Mouse (Mus musculus) ES-Bruce4 (cell line): ENCODE results near the gene Ptges3. TPM values are rescaled to one million over a fixed set of nuclear protein-coding genes. Genes with fewer than 3 reads are reported as not detected.

Source experiments
- H3K27ac ChIP-seq: 2 replicates; pipeline ENCODE4 v1.5.1; 2012; ENCODE audit warnings: low read length, inconsistent platforms; ENCODE audit not compliant: insufficient read depth
- H3K27me3 ChIP-seq: 2 replicates; pipeline ENCODE4 v1.6.1; 2012; ENCODE audit warnings: mild to moderate bottlenecking, low read length, inconsistent platforms; ENCODE audit not compliant: control insufficient read depth, poor library complexity, insufficient read depth, severe bottlenecking
- H3K36me3 ChIP-seq: 2 replicates; pipeline ENCODE4 v1.6.1; 2012; ENCODE audit warnings: inconsistent platforms, mild to moderate bottlenecking, low read length, moderate library complexity; ENCODE audit not compliant: control insufficient read depth, poor library complexity, insufficient read depth, severe bottlenecking
- H3K4me1 ChIP-seq: one replicate; pipeline ENCODE4 v1.8.1; 2011; ENCODE audit warnings: low read length; ENCODE audit not compliant: control insufficient read depth, insufficient read depth
- H3K4me3 ChIP-seq: 2 replicates; pipeline ENCODE4 v1.5.1; 2011; ENCODE audit warnings: low read depth, mild to moderate bottlenecking, low read length
- H3K9ac ChIP-seq: 2 replicates; pipeline ENCODE4 v1.6.1; 2012; ENCODE audit warnings: low read depth, mild to moderate bottlenecking, inconsistent platforms; ENCODE audit not compliant: poor library complexity, severe bottlenecking
- H3K9me3 ChIP-seq: replicated peaks from 2 replicates; pipeline ENCODE4 v1.6.1; 2012; ENCODE audit warnings: mild to moderate bottlenecking, low read length, inconsistent platforms; ENCODE audit not compliant: control insufficient read depth, poor library complexity, insufficient read depth, severe bottlenecking
- CTCF ChIP-seq: IDR thresholded peaks from one replicate; pipeline ENCODE4 v1.8.1; 2011; ENCODE audit warnings: low read depth, low read length
- EP300 ChIP-seq: IDR thresholded peaks from 2 replicates; pipeline ENCODE4 v1.6.1; 2011; ENCODE audit warnings: low read depth, low read length; ENCODE audit not compliant: insufficient read depth
- POLR2A ChIP-seq: IDR thresholded peaks from one replicate; pipeline ENCODE4 v1.8.1; 2011; ENCODE audit warnings: low read length; ENCODE audit not compliant: insufficient read depth
- polyA plus RNA-seq: library from polyadenylated mRNA; stranded (reverse); fragments of >200 nt; gene quantifications from 2 replicates; pipeline ENCODE4 v1.2.4, GENCODE M21; 2011; ENCODE audit warnings: low read depth; ENCODE audit not compliant: missing spikeins, insufficient read depth, insufficient read length

The Ptges3 gene
- polyA plus RNA-seq, 1 experiment = 788 TPM

DNA sequence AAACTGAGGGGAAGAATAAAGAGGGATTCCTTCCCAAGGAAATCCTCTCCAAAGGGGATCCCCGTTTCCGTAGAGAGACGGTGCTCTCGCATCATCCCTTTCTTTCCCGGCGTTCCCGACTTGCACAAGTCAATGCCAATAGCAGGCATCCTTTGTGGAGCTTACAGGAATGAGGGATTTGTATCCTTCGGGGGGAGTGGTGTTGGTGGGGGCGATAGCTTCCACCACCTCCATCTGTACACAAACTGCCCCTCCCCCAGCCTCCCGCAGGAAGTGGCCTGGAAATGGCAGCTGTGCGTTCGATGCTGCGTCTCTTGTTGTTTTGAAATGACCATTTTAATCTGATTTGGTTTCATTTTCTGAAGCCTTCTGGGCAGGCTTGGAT, 38.8 kb downstream of the Ptges3 start:
- no peaks in the 10 kb centered on the region for H3K4me1 ChIP-seq
- H3K27me3 ChIP-seq = no peaks in the 10 kb centered on the region
- TF ChIP-seq CTCF = no peak
- TF ChIP-seq EP300 = no peak
- TF ChIP-seq POLR2A = no peak
- peak overlapping the region; percentile 84 for H3K4me3 ChIP-seq
- peak overlapping the region; percentile 3 for H3K27ac ChIP-seq
- H3K9ac ChIP-seq = peak overlapping the region; percentile 99
- H3K36me3 ChIP-seq = no peaks in the 10 kb centered on the region
- H3K9me3 ChIP-seq = no peaks in the 10 kb centered on the region

DNA sequence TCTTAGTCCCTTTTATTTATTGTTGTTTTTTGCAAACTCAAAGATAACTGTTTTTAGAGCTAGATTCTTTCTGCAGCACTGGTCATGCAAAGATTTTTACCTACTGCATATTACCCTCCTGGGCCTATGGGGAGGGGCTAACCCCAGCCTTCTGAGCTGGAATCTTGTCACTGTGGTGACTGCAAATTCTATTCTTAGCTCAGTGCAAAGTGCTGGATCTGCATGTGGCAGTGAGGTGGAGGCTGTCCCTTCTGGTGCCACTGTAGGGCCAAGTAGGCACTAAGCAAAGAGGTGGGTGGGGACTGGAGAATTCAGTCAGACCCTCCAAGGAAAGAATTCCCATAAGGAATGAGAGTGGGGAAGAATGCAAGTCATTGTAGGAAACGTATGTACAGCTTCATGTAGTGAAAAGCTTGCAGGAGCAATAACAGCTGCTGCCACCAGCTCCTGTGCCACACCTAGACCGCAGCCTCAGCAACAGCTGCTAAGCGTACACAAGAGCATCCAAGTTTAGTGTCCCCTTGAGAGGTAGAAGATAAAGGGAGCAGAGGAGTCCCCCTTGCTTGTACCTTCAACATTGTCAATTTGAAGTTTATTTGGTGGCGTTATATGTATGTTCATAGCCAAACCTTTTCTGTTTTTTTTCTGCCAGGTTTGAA, 51.5 kb downstream of the Ptges3 start:
- Histone ChIP-seq H3K4me1 (no peaks in the 10 kb centered on the region), H3K4me3 (no peak overlapping the region), H3K27ac (no peak overlapping the region), H3K27me3 (no peaks in the 10 kb centered on the region), H3K9ac (no peak overlapping the region), H3K36me3 (peaks cover 59% of the 10 kb centered on the region), H3K9me3 (no peaks in the 10 kb centered on the region)
- no peak for TF ChIP-seq POLR2A

DNA sequence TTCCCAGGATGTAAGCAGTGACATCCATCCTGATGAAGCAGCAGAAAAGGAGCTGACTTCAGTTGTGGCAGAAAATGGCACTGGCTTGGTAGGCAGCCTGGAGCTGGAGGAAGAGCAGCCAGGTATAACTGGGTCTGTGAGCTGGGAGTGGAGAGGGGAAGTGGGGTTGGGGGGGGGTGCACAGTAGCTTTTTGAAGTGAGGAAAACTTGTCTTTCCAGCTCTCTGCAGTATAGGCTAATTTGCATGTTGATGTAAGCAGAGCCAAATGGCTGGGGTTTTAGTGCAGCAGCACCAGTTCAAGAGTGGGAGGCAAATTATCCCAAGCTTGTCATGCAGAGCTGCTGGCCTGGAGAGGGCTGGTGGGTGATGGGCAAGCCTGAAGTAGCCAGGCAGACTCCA, 52.5 kb downstream of the Ptges3 start:
- Histone ChIP-seq H3K27me3 (no peaks in the 10 kb centered on the region), H3K9me3 (no peaks in the 10 kb centered on the region), H3K36me3 (peaks cover 69% of the 10 kb centered on the region), H3K9ac (no peak overlapping the region), H3K27ac (no peak overlapping the region), H3K4me3 (no peak overlapping the region), H3K4me1 (no peaks in the 10 kb centered on the region)
- TF ChIP-seq CTCF (no peak), EP300 (no peak), POLR2A (no peak)

DNA sequence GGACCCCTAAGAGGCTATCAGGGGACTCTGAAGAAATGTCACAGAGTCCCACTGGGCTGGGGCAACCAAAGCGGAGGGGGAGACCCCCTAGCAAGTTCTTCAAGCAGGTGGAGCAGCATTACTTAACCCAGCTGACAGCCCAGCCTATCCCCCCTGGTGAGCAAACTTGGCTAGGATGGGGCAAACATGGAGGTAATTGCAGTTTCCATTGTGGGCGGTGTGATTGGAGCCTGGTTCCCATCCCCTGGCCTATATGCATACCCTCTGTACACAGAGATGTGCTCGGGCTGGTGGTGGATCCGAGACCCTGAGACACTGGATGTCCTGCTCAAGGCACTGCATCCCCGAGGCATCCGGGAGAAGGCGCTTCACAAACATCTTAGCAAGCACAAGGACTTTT, 65.1 kb downstream of the Ptges3 start:
- Histone ChIP-seq H3K9me3 (no peaks in the 10 kb centered on the region), H3K27ac (no peak overlapping the region), H3K9ac (no peak overlapping the region), H3K27me3 (no peaks in the 10 kb centered on the region), H3K4me1 (peaks cover 4% of the 10 kb centered on the region), H3K4me3 (no peak overlapping the region), H3K36me3 (peaks cover 90% of the 10 kb centered on the region)
- TF ChIP-seq POLR2A (no peak), CTCF (no peak), EP300 (no peak)

DNA sequence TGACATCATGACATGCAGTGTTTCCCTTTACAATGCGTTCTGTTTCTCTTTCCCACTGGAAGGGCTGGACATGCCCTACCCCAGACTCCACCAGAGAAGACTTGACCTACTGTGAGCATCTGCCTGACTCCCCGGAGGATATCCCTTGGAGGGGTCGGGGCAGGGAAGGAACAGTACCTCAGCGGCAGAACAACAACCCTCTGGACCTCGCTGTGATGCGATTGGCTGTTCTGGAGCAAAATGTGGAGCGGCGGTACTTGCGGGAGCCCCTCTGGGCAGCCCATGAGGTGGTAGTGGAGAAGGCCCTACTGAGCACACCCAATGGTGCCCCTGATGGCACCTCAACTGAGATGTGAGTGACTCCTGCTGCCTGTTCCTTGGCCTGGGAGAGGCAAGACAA, 66.1 kb downstream of the Ptges3 start:
- H3K4me1 ChIP-seq = peaks cover 4% of the 10 kb centered on the region
- H3K36me3 ChIP-seq = peaks cover 83% of the 10 kb centered on the region
- no peaks in the 10 kb centered on the region for H3K27me3 ChIP-seq
- H3K4me3 ChIP-seq = no peak overlapping the region
- TF ChIP-seq EP300 (no peak), POLR2A (no peak), CTCF (no peak)
- no peak overlapping the region for H3K27ac ChIP-seq
- no peak overlapping the region for H3K9ac ChIP-seq
- H3K9me3 ChIP-seq = no peaks in the 10 kb centered on the region

DNA sequence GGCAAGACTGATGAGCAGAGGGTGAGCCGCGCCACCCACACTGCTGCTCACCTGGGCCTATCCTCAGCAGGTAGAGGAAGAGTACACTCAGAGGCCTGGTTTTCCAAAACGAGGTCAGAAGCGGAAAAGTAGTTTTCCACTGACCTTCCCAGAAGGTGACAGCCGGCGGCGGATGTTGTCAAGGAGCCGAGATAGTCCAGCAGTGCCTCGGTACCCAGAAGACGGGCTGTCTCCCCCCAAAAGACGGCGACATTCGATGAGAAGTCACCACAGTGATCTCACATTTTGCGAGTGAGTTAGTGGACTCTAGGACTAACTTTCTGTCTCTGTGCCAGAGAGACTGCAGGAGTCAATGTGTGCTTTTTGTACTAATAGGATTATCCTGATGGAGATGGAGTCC, 67.2 kb downstream of the Ptges3 start:
- no peak overlapping the region for H3K9ac ChIP-seq
- no peaks in the 10 kb centered on the region for H3K9me3 ChIP-seq
- no peaks in the 10 kb centered on the region for H3K27me3 ChIP-seq
- H3K4me3 ChIP-seq = no peak overlapping the region
- no peak for TF ChIP-seq CTCF
- TF ChIP-seq EP300 = no peak
- TF ChIP-seq POLR2A = no peak
- H3K27ac ChIP-seq = 0 out of 2 replicates have a peak overlapping the region, but pooled peaks have one; percentile 16
- peaks cover 80% of the 10 kb centered on the region for H3K36me3 ChIP-seq
- H3K4me1 ChIP-seq = peaks cover 4% of the 10 kb centered on the region

Other genes with a start within 250 kb of the Ptges3 start
- gene Rdh19, start 209.0 kb upstream of the Ptges3 start, polyA plus RNA-seq = not detected in 2 replicates
- not detected in 2 replicates for gene Rdh16f2, start 192.5 kb upstream of the Ptges3 start, polyA plus RNA-seq
- not detected in 2 replicates for gene Rdh7, start 170.1 kb upstream of the Ptges3 start, polyA plus RNA-seq
- not detected in 2 replicates for gene Sdr9c7, start 160.4 kb upstream of the Ptges3 start, polyA plus RNA-seq
- gene Hsd17b6, start 51.3 kb upstream of the Ptges3 start, polyA plus RNA-seq = not detected in 2 replicates
- gene Prim1, start 43.8 kb upstream of the Ptges3 start, polyA plus RNA-seq = 69.7 and 78.2 TPM in 2 replicates
- gene Naca, start 23.4 kb upstream of the Ptges3 start, polyA plus RNA-seq = 1,269 and 1,335 TPM in 2 replicates
- gene Atp5b, start 24.3 kb downstream of the Ptges3 start, polyA plus RNA-seq = 1,323 and 1,329 TPM in 2 replicates
- gene Baz2a, start 32.6 kb downstream of the Ptges3 start, polyA plus RNA-seq = 166 and 170 TPM in 2 replicates
- 133 and 137 TPM in 2 replicates for gene Rbms2, start 121.3 kb downstream of the Ptges3 start, polyA plus RNA-seq
- 24.3 and 30.9 TPM in 2 replicates for gene Gls2, start 135.5 kb downstream of the Ptges3 start, polyA plus RNA-seq
- gene Spryd4, start 152.9 kb downstream of the Ptges3 start, polyA plus RNA-seq = 21.8 and 21.9 TPM in 2 replicates
- gene Mip, start 166.9 kb downstream of the Ptges3 start, polyA plus RNA-seq = 0.37 and 0.62 TPM in 2 replicates
- gene Timeless, start 173.1 kb downstream of the Ptges3 start, polyA plus RNA-seq = 57.7 and 64.1 TPM in 2 replicates
- gene Apon, start 195.1 kb downstream of the Ptges3 start, polyA plus RNA-seq = 0.43 TPM in 1 of 2 replicates, not detected in the other
- not detected in 2 replicates for gene Apof, start 209.7 kb downstream of the Ptges3 start, polyA plus RNA-seq
- 29.7 and 35.9 TPM in 2 replicates for gene Stat2, start 211.6 kb downstream of the Ptges3 start, polyA plus RNA-seq
- 4.7 and 5.7 TPM in 2 replicates for gene Il23a, start 239.8 kb downstream of the Ptges3 start, polyA plus RNA-seq
- 40.5 and 40.8 TPM in 2 replicates for gene Pan2, start 244.4 kb downstream of the Ptges3 start, polyA plus RNA-seq